Mouse (Mus musculus) CH12.LX (cell line): ENCODE data around the gene Itgam. TPM values are rescaled to one million over a fixed set of nuclear protein-coding genes. Genes with fewer than 3 reads are reported as not detected.

Source experiments
- DNase-seq: peaks from one replicate; pipeline ENCODE4 v3.0.0-alpha.2; 2013; ENCODE audit errors: extremely low read depth
- H3K27ac ChIP-seq: 2 replicates; pipeline ENCODE4 v1.5.1; 2012; ENCODE audit warnings: low read depth, mild to moderate bottlenecking, control low read depth, moderate library complexity; ENCODE audit not compliant: insufficient read depth
- H3K27me3 ChIP-seq: replicated peaks from 2 replicates; pipeline ENCODE3; 2012; ENCODE audit warnings: inconsistent platforms
- H3K36me3 ChIP-seq, 2 experiments: replicated peaks in 1 of 2; 2 replicates each; pipeline versions ENCODE3 to v1.6.1; 2012; ENCODE audit warnings: inconsistent platforms in 1 of 2, low read length in 1 of 2, mild to moderate bottlenecking in 1 of 2, mixed read lengths in 1 of 2, moderate library complexity in 1 of 2; ENCODE audit not compliant: control insufficient read depth in 1 of 2, insufficient read depth in 1 of 2
- H3K4me1 ChIP-seq, 2 experiments: 2 replicates each; pipeline ENCODE4 v1.6.1; 2012; ENCODE audit warnings: inconsistent platforms in 1 of 2, moderate library complexity in 1 of 2; ENCODE audit not compliant: insufficient read depth in 2 of 2, control insufficient read depth in 1 of 2
- H3K4me2 ChIP-seq: 2 replicates; pipeline ENCODE4 v1.6.1; 2012; ENCODE audit warnings: low read depth, mild to moderate bottlenecking, control low read depth; ENCODE audit not compliant: poor library complexity, insufficient read depth, severe bottlenecking
- H3K4me3 ChIP-seq, 3 experiments: fragments of 150-350 bp in 1 of 3; sonication (generic) in 1 of 3; replicated peaks in 1 of 3; 2 replicates each; pipeline versions ENCODE3 to v1.5.1; 2011 to 2012; ENCODE audit warnings: low read depth in 2 of 3, low read length in 2 of 3, mild to moderate bottlenecking in 2 of 3, moderate library complexity in 2 of 3, control low read depth in 1 of 3, improper control_type of control experiment in 1 of 3, inconsistent platforms in 1 of 3, mixed read lengths in 1 of 3; ENCODE audit not compliant: poor library complexity in 1 of 3
- H3K79me2 ChIP-seq: replicated peaks from 2 replicates; pipeline ENCODE4 v1.6.1; 2012; ENCODE audit warnings: mild to moderate bottlenecking, moderate library complexity; ENCODE audit not compliant: control insufficient read depth, poor library complexity, insufficient read depth, severe bottlenecking; ENCODE audit errors: extremely low read depth
- H3K9ac ChIP-seq: 2 replicates; pipeline ENCODE4 v1.6.1; 2012; ENCODE audit warnings: low read depth, mild to moderate bottlenecking, control low read depth, moderate library complexity; ENCODE audit not compliant: insufficient read depth
- H3K9me3 ChIP-seq: replicated peaks from 2 replicates; pipeline ENCODE3; 2012; ENCODE audit warnings: low read length, inconsistent platforms, mixed read lengths
- BHLHE40 ChIP-seq: IDR thresholded peaks from 2 replicates; pipeline ENCODE4 v1.6.1; 2011; ENCODE audit warnings: mild to moderate bottlenecking, low read depth, low read length, improper control_type of control experiment
- CHD1 ChIP-seq: IDR thresholded peaks from 2 replicates; pipeline ENCODE4 v1.6.1; 2012; ENCODE audit warnings: low read depth, low read length, improper control_type of control experiment, inconsistent platforms
- CHD2 ChIP-seq: IDR thresholded peaks from 2 replicates; pipeline ENCODE4 v1.6.1; 2011; ENCODE audit warnings: low read length, improper control_type of control experiment
- CTCF ChIP-seq, 2 experiments: IDR thresholded peaks in 1 of 2; conservative IDR thresholded peaks in 1 of 2; 2 replicates each; pipeline ENCODE4 v1.5.1; 2011 to 2012; ENCODE audit warnings: low read depth in 2 of 2, low read length in 2 of 2, improper control_type of control experiment in 1 of 2, inconsistent platforms in 1 of 2, mild to moderate bottlenecking in 1 of 2, moderate library complexity in 1 of 2
- E2F4 ChIP-seq: IDR thresholded peaks from 2 replicates; pipeline ENCODE4 v1.6.1; 2011; ENCODE audit warnings: low read depth, low read length, improper control_type of control experiment; ENCODE audit not compliant: insufficient replicate concordance
- ELF1 ChIP-seq: IDR thresholded peaks from 2 replicates; pipeline ENCODE4 v1.6.1; 2014; ENCODE audit warnings: low read depth, mild to moderate bottlenecking, inconsistent platforms, low read length, improper control_type of control experiment
- GABPA ChIP-seq: IDR thresholded peaks from 2 replicates; pipeline ENCODE4 v1.6.1; 2012; ENCODE audit warnings: low read depth, low read length, improper control_type of control experiment, inconsistent platforms; ENCODE audit not compliant: insufficient replicate concordance
- HCFC1 ChIP-seq: IDR thresholded peaks from 2 replicates; pipeline ENCODE4 v1.6.1; 2012; ENCODE audit warnings: low read depth, mild to moderate bottlenecking, inconsistent platforms, low read length, improper control_type of control experiment
- IRF4 ChIP-seq: IDR thresholded peaks from 2 replicates; pipeline ENCODE4 v1.6.1; 2014; ENCODE audit warnings: low read depth, mild to moderate bottlenecking, inconsistent platforms, low read length, improper control_type of control experiment
- JUND ChIP-seq: conservative IDR thresholded peaks from 2 replicates; pipeline ENCODE4 v1.6.1; 2011; ENCODE audit warnings: low read depth, low read length, improper control_type of control experiment
- KAT2A ChIP-seq: IDR thresholded peaks from 2 replicates; pipeline ENCODE4 v1.6.1; 2012; ENCODE audit warnings: low read length, improper control_type of control experiment, inconsistent platforms; ENCODE audit not compliant: insufficient replicate concordance
- MEF2A ChIP-seq: IDR thresholded peaks from 2 replicates; pipeline ENCODE4 v1.6.1; 2014; ENCODE audit warnings: low read depth, mild to moderate bottlenecking, inconsistent platforms, low read length, improper control_type of control experiment, borderline replicate concordance
- MYC ChIP-seq: IDR thresholded peaks from 2 replicates; pipeline ENCODE4 v1.6.1; 2011; ENCODE audit warnings: low read depth, mild to moderate bottlenecking, improper control_type of control experiment, low read length
- NELFE ChIP-seq: IDR thresholded peaks from 2 replicates; pipeline ENCODE4 v1.6.1; 2011; ENCODE audit warnings: low read depth, low read length, improper control_type of control experiment
- NRF1 ChIP-seq: IDR thresholded peaks from 2 replicates; pipeline ENCODE4 v1.6.1; 2014; ENCODE audit warnings: low read depth, mild to moderate bottlenecking, inconsistent platforms, low read length, improper control_type of control experiment, moderate library complexity
- POLR2AphosphoS2 ChIP-seq: IDR thresholded peaks from 2 replicates; pipeline ENCODE4 v1.6.1; 2011; ENCODE audit warnings: low read depth, low read length, improper control_type of control experiment
- RAD21 ChIP-seq: IDR thresholded peaks from 2 replicates; pipeline ENCODE4 v1.6.1; 2011; ENCODE audit warnings: low read depth, mild to moderate bottlenecking, low read length, improper control_type of control experiment, moderate library complexity
- RCOR1 ChIP-seq: conservative IDR thresholded peaks from 2 replicates; pipeline ENCODE4 v1.6.1; 2012; ENCODE audit warnings: low read depth, mild to moderate bottlenecking, inconsistent platforms, low read length, improper control_type of control experiment
- SIN3A ChIP-seq: IDR thresholded peaks from 2 replicates; pipeline ENCODE4 v1.6.1; 2012; ENCODE audit warnings: low read length, improper control_type of control experiment, inconsistent platforms
- SMC3 ChIP-seq: IDR thresholded peaks from 2 replicates; pipeline ENCODE4 v1.6.1; 2011; ENCODE audit warnings: low read depth, low read length, improper control_type of control experiment
- TBP ChIP-seq: conservative IDR thresholded peaks from 2 replicates; pipeline ENCODE4 v1.6.1; 2011; ENCODE audit warnings: low read depth, low read length, improper control_type of control experiment
- UBTF ChIP-seq: IDR thresholded peaks from 2 replicates; pipeline ENCODE4 v1.6.1; 2012; ENCODE audit warnings: low read depth, mild to moderate bottlenecking, inconsistent platforms, low read length, improper control_type of control experiment, moderate library complexity
- USF1 ChIP-seq: IDR thresholded peaks from 2 replicates; pipeline ENCODE4 v1.6.1; 2014; ENCODE audit warnings: low read depth, mild to moderate bottlenecking, inconsistent platforms, low read length, improper control_type of control experiment
- USF2 ChIP-seq: conservative IDR thresholded peaks from 2 replicates; pipeline ENCODE4 v1.6.1; 2011; ENCODE audit warnings: low read depth, low read length, improper control_type of control experiment
- ZKSCAN1 ChIP-seq: IDR thresholded peaks from 2 replicates; pipeline ENCODE4 v1.6.1; 2012; ENCODE audit warnings: low read depth, inconsistent platforms, low read length, improper control_type of control experiment, borderline replicate concordance
- ZMIZ1 ChIP-seq: IDR thresholded peaks from 2 replicates; pipeline ENCODE4 v1.6.1; 2012; ENCODE audit warnings: low read depth, mild to moderate bottlenecking, inconsistent platforms, low read length, improper control_type of control experiment
- ZNF384 ChIP-seq: IDR thresholded peaks from 2 replicates; pipeline ENCODE4 v1.6.1; 2012; ENCODE audit warnings: low read depth, low read length, improper control_type of control experiment, inconsistent platforms
- dilution Hi-C: fragments of 300-500 bp; cut with MboI; formaldehyde crosslinking; loops from 2 replicates; pipeline ENCODE4 v1.14.3; 2020; ENCODE audit warnings: low sequenced_read_pairs; ENCODE audit not compliant: extremely low pct_unique_long_range_greater_than_20kb, extremely low pct_ligation_motif_present
- in situ Hi-C: fragments of 300-500 bp; cut with MboI; formaldehyde crosslinking; loops from 3 replicates; pipeline ENCODE4 v1.14.3; 2019; ENCODE audit warnings: low sequenced_read_pairs, low pct_ligation_motif_present, low pct_unique_long_range_greater_than_20kb, mixed read lengths
- polyA plus RNA-seq: library from polyadenylated mRNA; unstranded; fragments of >175 nt; gene quantifications from 2 replicates; pipeline ENCODE4 v1.2.1, GENCODE M21; 2012; ENCODE audit warnings: low read depth; ENCODE audit not compliant: insufficient read length
- total RNA-seq, 2 experiments: library from RNA; depleted of rRNA; stranded (reverse); fragments of 300-350 nt in 1 of 2; fragments of >200 nt in 1 of 2; gene quantifications; 2 replicates each; pipeline ENCODE4 v1.2.3; 2012 to 2014

The Itgam gene
- total and polyA plus RNA-seq, 3 experiments = 0.13 to 1.1 (median 0.48) TPM

- H3K9me3 ChIP-seq = no peaks in the 10 kb centered on the region
- in situ Hi-C loops = no loop called here
- peak; percentile 39 for DNase-seq
Observed at GRCm38 (mm10) chr7:128022974-128023373, 39.5 kb upstream of the Itgam start.

GRCm38 (mm10) chr7:128023565-128023964 lies 38.9 kb upstream of the Itgam start:
- TF ChIP-seq SIN3A (no peak), BHLHE40 (no peak), POLR2AphosphoS2 (no peak), HCFC1 (no peak), ELF1 (no peak), RCOR1 (no peak), E2F4 (no peak), KAT2A (no peak), ZMIZ1 (no peak), TBP (no peak), NELFE (no peak), JUND (no peak)
- Histone ChIP-seq H3K79me2 (no peaks in the 10 kb centered on the region), H3K27me3 (no peaks in the 10 kb centered on the region), H3K9ac (no peak overlapping the region), H3K27ac (no peak overlapping the region), H3K4me3 (no peak overlapping the region), H3K36me3 (no peaks in the 10 kb centered on the region), H3K4me1 (no peaks in the 10 kb centered on the region), H3K4me2 (no peak overlapping the region), H3K9me3 (no peaks in the 10 kb centered on the region)
- in situ Hi-C loops = no loop called here
- dilution Hi-C loops = no loop called here
- no peak for DNase-seq

More at GRCm38 (mm10) chr7:128022974-128023373, 39.5 kb upstream of the Itgam start:
- H3K27ac ChIP-seq = no peak overlapping the region
- no peak overlapping the region for H3K4me2 ChIP-seq
- H3K27me3 ChIP-seq = no peaks in the 10 kb centered on the region
- TF ChIP-seq JUND = no peak; the same call in 1 of the 2 replicates
- TF ChIP-seq CHD2 = no peak
- TF ChIP-seq ZNF384 = no peak
- TF ChIP-seq ZKSCAN1 = no peak
- TF ChIP-seq RAD21 = peak; percentile 38
- no peak for TF ChIP-seq USF2
- no peak for TF ChIP-seq CHD1
- TF ChIP-seq MYC = 0 out of 2 replicates have a peak, but pooled peaks have one; percentile 19
- peak; percentile 58 for TF ChIP-seq SMC3
- TF ChIP-seq UBTF = no peak
- no peak for TF ChIP-seq NRF1
- 0 out of 2 replicates have a peak, but pooled peaks have one; percentile 26 for TF ChIP-seq E2F4
- TF ChIP-seq USF1 = no peak
- TF ChIP-seq GABPA = no peak
- peak; percentile 61 for TF ChIP-seq IRF4
- TF ChIP-seq CTCF (conservative IDR thresholded peaks at IDR 0.05 in 1 of 2, IDR thresholded peaks at IDR 0.05 in 1 of 2; ENCODE audit: low read depth in 2 of 2, low read length in 2 of 2) = peak; percentile 44 to 64
- TF ChIP-seq MEF2A = no peak
- no peak for TF ChIP-seq SIN3A
- no peak for TF ChIP-seq NELFE
- no peaks in the 10 kb centered on the region for H3K79me2 ChIP-seq
- no peak overlapping the region for H3K9ac ChIP-seq
- H3K4me3 ChIP-seq = no peak overlapping the region
- no peaks in the 10 kb centered on the region for H3K4me1 ChIP-seq
- dilution Hi-C loops = no loop called here
- H3K36me3 ChIP-seq = no peaks in the 10 kb centered on the region
